Mouse (Mus musculus) ES-E14 (cell line): ENCODE data around the gene Plpp7. TPM values are rescaled to one million over a fixed set of nuclear protein-coding genes. Genes with fewer than 3 reads are reported as not detected.

ENCODE experiments used
- DNase-seq: peaks from one replicate; pipeline ENCODE4 v3.0.0-alpha.2; 2013; ENCODE audit warnings: low read depth, low spot score
- H3K27ac ChIP-seq: 2 replicates; pipeline ENCODE4 v1.5.1; 2012; ENCODE audit warnings: low read depth, mild to moderate bottlenecking, low read length, moderate library complexity, mixed read lengths; ENCODE audit not compliant: poor library complexity, insufficient read depth, severe bottlenecking
- H3K36me3 ChIP-seq: 2 replicates; pipeline ENCODE4 v1.6.1; 2012; ENCODE audit warnings: mild to moderate bottlenecking, low read length, moderate library complexity, mixed read lengths; ENCODE audit not compliant: control insufficient read depth, poor library complexity, insufficient read depth, severe bottlenecking
- H3K4me1 ChIP-seq, 2 experiments: fragments of 150-350 bp in 1 of 2; sonication (generic) in 1 of 2; 2 replicates each; pipeline ENCODE4 v1.6.1; 2012; ENCODE audit warnings: low read length in 2 of 2, mild to moderate bottlenecking in 1 of 2, mixed read lengths in 1 of 2; ENCODE audit not compliant: control insufficient read depth in 2 of 2, insufficient read depth in 2 of 2, poor library complexity in 1 of 2
- H3K4me3 ChIP-seq, 2 experiments: fragments of 150-350 bp in 1 of 2; sonication (generic) in 1 of 2; 2 replicates each; pipeline ENCODE4 v1.5.1; 2012; ENCODE audit warnings: low read length in 2 of 2, low read depth in 1 of 2, mild to moderate bottlenecking in 1 of 2, mixed read lengths in 1 of 2; ENCODE audit not compliant: insufficient read depth in 1 of 2, poor library complexity in 1 of 2, severe bottlenecking in 1 of 2
- H3K9ac ChIP-seq: 2 replicates; pipeline ENCODE4 v1.6.1; 2012; ENCODE audit warnings: low read depth, mild to moderate bottlenecking, low read length, mixed read lengths; ENCODE audit not compliant: poor library complexity, insufficient read depth, severe bottlenecking
- H3K9me3 ChIP-seq: fragments of 150-350 bp; sonication (generic); 2 replicates; pipeline ENCODE4 v1.6.1; 2012; ENCODE audit warnings: low read depth, mild to moderate bottlenecking, low read length; ENCODE audit not compliant: control insufficient read depth, insufficient read depth
- CHD2 ChIP-seq: IDR thresholded peaks from 2 replicates; pipeline ENCODE4 v1.6.1; 2014; ENCODE audit warnings: mild to moderate bottlenecking, low read depth, low read length, inconsistent platforms
- HCFC1 ChIP-seq: IDR thresholded peaks from 2 replicates; pipeline ENCODE4 v1.6.1; 2012; ENCODE audit warnings: low read length, inconsistent platforms, borderline replicate concordance; ENCODE audit not compliant: insufficient read depth
- MAFK ChIP-seq: IDR thresholded peaks from 2 replicates; pipeline ENCODE4 v1.6.1; 2014; ENCODE audit warnings: mild to moderate bottlenecking, low read depth, low read length, inconsistent platforms; ENCODE audit not compliant: insufficient read depth
- ZC3H11A ChIP-seq: IDR thresholded peaks from 2 replicates; pipeline ENCODE4 v1.6.1; 2012; ENCODE audit warnings: low read depth, mild to moderate bottlenecking, inconsistent platforms, low read length, borderline replicate concordance
- ZNF384 ChIP-seq: IDR thresholded peaks from 2 replicates; pipeline ENCODE4 v1.6.1; 2012; ENCODE audit warnings: low read depth, low read length, inconsistent platforms
- in situ Hi-C, 2 experiments: fragments of 600-800 bp; cut with MboI; formaldehyde crosslinking; loops; one replicate each; pipeline ENCODE4 v1.15.1; 2025; ENCODE audit warnings: low sequenced_read_pairs in 2 of 2, inconsistent platforms in 1 of 2; ENCODE audit not compliant: unreplicated experiment in 2 of 2
- total RNA-seq: library from RNA; depleted of rRNA; stranded (reverse); fragments of 300-350 nt; gene quantifications from 2 replicates; pipeline ENCODE4 v1.2.3, GENCODE M21; 2012

The Plpp7 gene
- total RNA-seq, 1 experiment, result 1.4 TPM

DNA sequence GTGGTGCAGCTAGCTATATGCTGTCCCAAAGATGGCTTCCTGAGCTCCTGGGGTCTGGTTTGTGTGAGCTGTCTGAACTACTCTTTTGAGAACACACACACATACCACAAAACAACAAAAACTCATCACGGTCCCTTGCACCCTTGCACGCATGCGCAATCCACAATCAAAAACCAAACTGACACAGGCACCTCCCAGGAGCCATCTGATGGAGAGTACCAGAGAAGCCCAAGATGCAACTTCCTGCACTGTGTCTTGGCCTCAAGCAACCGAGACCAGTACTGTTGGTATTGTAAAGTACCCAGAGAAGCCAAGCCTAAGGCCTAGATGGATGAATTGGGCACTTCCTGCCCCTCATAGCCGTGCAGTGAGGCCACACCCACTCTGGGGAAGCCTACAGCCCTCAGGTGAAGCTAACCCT is 29.9 kb upstream of the Plpp7 start:
- H3K4me1 ChIP-seq, result peaks cover 0 to 8% of the 10 kb centered on the region in 2 experiments; a peak in 2 of 4 replicates
- no peak overlapping the region for H3K9ac ChIP-seq
- in situ Hi-C loops, result no loop called here
- TF ChIP-seq ZNF384, result no peak
- no peak for TF ChIP-seq HCFC1
- no peak for TF ChIP-seq MAFK
- no peak for TF ChIP-seq CHD2
- TF ChIP-seq ZC3H11A, result no peak
- no peak overlapping the region for H3K4me3 ChIP-seq
- no peak for DNase-seq
- H3K27ac ChIP-seq, result no peak overlapping the region
- H3K36me3 ChIP-seq, result no peaks in the 10 kb centered on the region
- no peaks in the 10 kb centered on the region for H3K9me3 ChIP-seq

DNA sequence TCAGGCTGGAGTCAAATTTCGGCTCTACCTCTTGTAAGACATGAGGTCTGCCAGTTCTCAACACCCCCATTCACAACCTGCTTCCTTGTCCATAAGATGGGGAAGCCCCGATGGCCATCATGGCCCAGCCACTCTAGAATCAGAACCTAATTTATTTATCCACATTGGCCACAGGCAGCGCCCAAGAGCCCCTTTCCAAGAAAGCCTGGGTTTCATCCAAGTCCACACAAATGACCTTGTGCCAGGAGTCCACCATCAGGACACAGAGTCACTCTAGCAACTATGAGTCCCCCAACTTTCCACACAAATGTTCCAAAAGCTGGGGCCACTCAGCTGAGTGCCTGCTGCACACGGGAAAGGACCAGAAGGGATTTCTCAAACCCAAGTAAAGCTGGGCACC is 29.3 kb upstream of the Plpp7 start:
- Histone ChIP-seq H3K9me3 (no peaks in the 10 kb centered on the region), H3K36me3 (no peaks in the 10 kb centered on the region), H3K9ac (no peak overlapping the region), H3K4me1 (peaks cover 0 to 8% of the 10 kb centered on the region in 2 experiments; a peak in 2 of 4 replicates), H3K27ac (no peak overlapping the region), H3K4me3 (no peak overlapping the region)
- no peak for DNase-seq
- TF ChIP-seq ZNF384 (no peak), CHD2 (no peak)
- in situ Hi-C loops, result no loop called here

DNA sequence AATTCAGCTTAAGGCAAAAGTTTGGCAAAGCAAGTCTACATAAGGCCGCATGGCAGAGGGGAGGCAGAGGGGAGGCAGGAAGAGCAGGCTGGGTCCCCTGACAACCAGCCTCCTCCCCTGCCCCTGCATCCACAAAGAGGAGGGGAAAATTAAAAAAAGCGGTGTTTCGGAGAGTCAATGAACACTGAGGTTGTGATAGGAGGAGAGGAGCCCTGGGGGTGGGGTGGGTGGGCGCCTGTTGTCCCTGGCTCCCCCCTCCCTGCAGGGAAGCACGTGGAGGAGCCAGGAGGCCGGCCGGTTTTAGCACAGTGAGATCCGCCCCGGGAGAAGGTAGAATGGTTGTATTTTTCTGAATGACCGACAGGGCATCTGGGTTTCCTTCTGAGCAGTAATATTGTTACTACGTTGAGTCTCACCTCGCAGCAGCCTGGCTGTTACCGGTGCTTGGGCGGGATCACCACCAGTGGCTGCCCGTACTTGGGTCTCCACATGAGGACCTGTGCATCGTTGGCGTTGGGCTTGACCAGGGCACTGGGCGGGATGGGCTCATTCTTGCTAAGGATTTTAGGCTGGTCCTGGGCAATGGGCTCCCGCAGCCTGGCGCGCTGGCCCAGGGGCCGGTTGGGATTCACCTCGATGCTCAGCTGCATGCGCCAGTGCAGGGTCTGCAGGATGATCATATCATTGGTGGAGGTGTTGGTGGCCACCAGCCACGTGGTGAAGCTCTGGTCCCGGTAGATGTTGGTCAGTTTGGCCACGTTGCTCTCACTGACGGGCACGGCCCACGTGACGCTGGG is 26.3 kb upstream of the Plpp7 start:
- H3K4me1 ChIP-seq, result peaks cover 7 to 20% of the 10 kb centered on the region in 2 experiments
- H3K9me3 ChIP-seq, result no peaks in the 10 kb centered on the region
- H3K4me3 ChIP-seq, result peak overlapping the region in 1 of 2 experiments; percentile 24; a peak in 2 of 4 replicates
- TF ChIP-seq HCFC1 (no peak), ZC3H11A (no peak), ZNF384 (no peak), MAFK (no peak), CHD2 (no peak)
- H3K36me3 ChIP-seq, result no peaks in the 10 kb centered on the region
- H3K27ac ChIP-seq, result no peak overlapping the region
- in situ Hi-C loops, result no loop called here
- H3K9ac ChIP-seq, result no peak overlapping the region; the same call in 1 of the 2 replicates
- no peak for DNase-seq

DNA sequence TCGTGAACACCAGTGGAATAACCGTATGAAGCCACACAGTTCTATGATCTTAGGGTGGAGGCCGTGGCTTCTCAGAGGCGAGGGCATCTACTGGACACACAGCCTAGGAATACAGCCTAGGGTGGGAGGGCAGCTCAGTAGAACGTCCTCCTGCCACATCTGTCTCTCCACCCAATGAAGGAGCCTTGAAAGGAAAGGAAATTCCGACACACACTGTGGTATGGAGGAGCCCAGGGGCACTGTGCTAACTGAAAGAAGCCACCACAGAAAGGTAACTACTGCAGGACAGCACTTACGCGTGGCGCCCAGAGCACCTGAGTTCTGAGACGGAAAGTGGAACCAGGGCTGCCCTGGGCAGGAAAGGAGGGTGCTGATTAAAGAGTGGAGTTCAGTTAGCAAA is 24.6 kb upstream of the Plpp7 start:
- H3K27ac ChIP-seq, result no peak overlapping the region
- no peak overlapping the region for H3K4me3 ChIP-seq
- DNase-seq, result no peak
- in situ Hi-C loops, result no loop called here
- H3K4me1 ChIP-seq, result peaks cover 13 to 34% of the 10 kb centered on the region in 2 experiments
- no peaks in the 10 kb centered on the region for H3K9me3 ChIP-seq
- no peaks in the 10 kb centered on the region for H3K36me3 ChIP-seq
- TF ChIP-seq HCFC1, result no peak
- TF ChIP-seq ZC3H11A, result no peak
- no peak for TF ChIP-seq ZNF384
- no peak for TF ChIP-seq CHD2
- no peak for TF ChIP-seq MAFK
- H3K9ac ChIP-seq, result no peak overlapping the region

DNA sequence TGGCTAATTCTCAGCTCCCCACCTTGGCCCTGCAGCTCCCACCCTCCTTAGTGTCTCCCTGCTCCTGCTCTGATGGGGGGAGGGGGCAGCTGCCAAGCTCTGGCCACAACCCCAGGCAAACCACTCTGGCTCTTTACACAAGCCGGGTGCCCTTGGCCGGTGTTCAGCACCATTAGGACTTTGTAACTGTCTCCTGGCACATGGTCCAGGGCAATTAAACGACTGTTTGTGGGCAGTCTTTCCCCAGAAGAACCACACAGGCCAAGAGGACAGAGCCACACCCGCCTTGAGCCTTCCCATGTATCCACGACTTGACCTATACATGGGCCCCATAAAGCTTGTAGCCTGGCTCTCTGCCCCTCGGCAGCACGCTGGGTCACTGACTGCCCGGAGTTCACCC is 20.9 kb upstream of the Plpp7 start:
- no peak for DNase-seq
- H3K4me3 ChIP-seq, result no peak overlapping the region; a peak in 1 of 4 replicates
- H3K4me1 ChIP-seq, result peaks cover 16 to 40% of the 10 kb centered on the region in 2 experiments
- in situ Hi-C loops, result no loop called here
- peak overlapping the region; percentile 17; the same call in 1 of the 2 replicates for H3K9ac ChIP-seq
- no peak overlapping the region for H3K27ac ChIP-seq
- no peaks in the 10 kb centered on the region for H3K9me3 ChIP-seq
- TF ChIP-seq ZC3H11A (no peak), CHD2 (no peak), MAFK (no peak), HCFC1 (no peak), ZNF384 (no peak)
- no peaks in the 10 kb centered on the region for H3K36me3 ChIP-seq
